10 mouse cellular contexts compared by ENCODE assay signal in the genomic region with DNA sequence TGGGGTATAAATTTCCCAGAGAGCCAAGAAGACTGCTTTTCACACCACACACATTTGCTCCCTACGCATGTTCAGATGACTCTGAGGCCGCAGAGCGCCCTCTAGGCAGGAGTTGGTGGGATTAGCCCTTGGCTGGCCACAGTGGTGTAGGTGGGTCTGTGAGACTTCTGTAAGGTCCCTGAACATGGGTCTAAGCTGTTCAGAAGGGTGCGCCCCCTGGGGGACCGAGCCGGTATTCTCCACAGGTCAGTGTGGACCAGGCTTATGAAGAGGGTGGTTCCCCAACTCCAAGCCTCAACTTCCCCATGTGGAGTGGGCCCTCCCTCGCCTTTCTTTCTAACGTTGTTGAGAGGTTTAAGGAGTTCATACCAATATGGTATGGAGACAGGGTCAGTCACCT. TPM values are rescaled to one million over a fixed set of nuclear protein-coding genes. Genes with fewer than 3 reads are reported as not detected.
DNase-seq lines count a peak whose midpoint lies in the region; ATAC-seq and TF ChIP-seq lines count a peak whose summit lies in the region.
"Had no signal": no experiment of that assay in that cellular context is flagged by ENCODE, and none has a peak within 500 bp of the region (broad histone marks: within the 10 kb centered on the region; RNA-seq: fewer than 3 reads in every experiment).

No protein-coding gene starts in this region.

- no peak for ATAC-seq in heart, embryonic 13.5 days (ENCODE audit: extremely low read depth, insufficient number of reproducible peaks, low FRiP score, low TSS enrichment)
- ATAC-seq in liver, embryonic 13.5 days (ENCODE audit: low read depth) = peak; percentile 43; the same call in 1 of the 2 replicates

- H3K27me3 ChIP-seq in heart, embryonic 13.5 days (replicated peaks) = peaks cover 20% of the 10 kb centered on the region
- H3K27me3 ChIP-seq in liver, embryonic 13.5 days = peaks cover 6% of the 10 kb centered on the region; the same call in 1 of the 2 replicates
- H3K27me3 ChIP-seq: embryonic facial prominence, embryonic 12.5 days; limb, embryonic 15.5 days had no signal

- no peak overlapping the region for H3K4me3 ChIP-seq in heart, embryonic 13.5 days
- H3K4me3 ChIP-seq in bone marrow macrophage, adult 2 months (ENCODE audit: insufficient read depth, low read length) = no peak overlapping the region
- H3K4me3 ChIP-seq in liver, embryonic 13.5 days (replicated peaks) = no peak overlapping the region
- H3K4me3 ChIP-seq: embryonic facial prominence, embryonic 12.5 days; limb, embryonic 15.5 days had no signal

- TF ChIP-seq POLR2A in bone marrow macrophage, adult 2 months (IDR thresholded peaks at IDR 0.05; ENCODE audit: borderline replicate concordance, low read depth, low read length) = no peak

- 0 out of 2 replicates have a peak overlapping the region, but pooled peaks have one; percentile 56 for H3K4me2 ChIP-seq in heart, embryonic 13.5 days
- no peak overlapping the region for H3K4me2 ChIP-seq in liver, embryonic 13.5 days
- H3K4me2 ChIP-seq: embryonic facial prominence, embryonic 12.5 days; limb, embryonic 15.5 days had no signal

- no peaks in the 10 kb centered on the region for H3K9me3 ChIP-seq in heart, embryonic 13.5 days
- H3K9me3 ChIP-seq in liver, embryonic 13.5 days (replicated peaks) = no peaks in the 10 kb centered on the region
- H3K9me3 ChIP-seq: embryonic facial prominence, embryonic 12.5 days; limb, embryonic 15.5 days had no signal

- H3K27ac ChIP-seq in heart, embryonic 13.5 days (replicated peaks) = peak overlapping the region; percentile 50; the same call in 1 of the 2 replicates
- no peak overlapping the region for H3K27ac ChIP-seq in bone marrow macrophage, adult 2 months (ENCODE audit: insufficient read depth, low read depth, low read length)
- no peak overlapping the region for H3K27ac ChIP-seq in liver, embryonic 13.5 days
- H3K27ac ChIP-seq: embryonic facial prominence, embryonic 12.5 days had no signal

- peak; percentile 46 for TF ChIP-seq CTCF in bone marrow macrophage, adult 2 months (IDR thresholded peaks at IDR 0.05; ENCODE audit: low read depth, low read length)

- H3K9ac ChIP-seq in heart, embryonic 13.5 days = no peak overlapping the region
- no peak overlapping the region for H3K9ac ChIP-seq in liver, embryonic 13.5 days
- H3K9ac ChIP-seq: embryonic facial prominence, embryonic 12.5 days; limb, embryonic 15.5 days had no signal

- H3K4me1 ChIP-seq in heart, embryonic 13.5 days = peaks cover 40% of the 10 kb centered on the region
- H3K4me1 ChIP-seq in bone marrow macrophage, adult 2 months (ENCODE audit: control insufficient read depth, insufficient read depth, low read length) = no peaks in the 10 kb centered on the region
- no peaks in the 10 kb centered on the region for H3K4me1 ChIP-seq in liver, embryonic 13.5 days (replicated peaks)

- WGBS in heart, embryonic 13.5 days = 42% methylated on average over 8 of the region's 8 CpGs
- WGBS in liver, embryonic 13.5 days (ENCODE audit: insufficient replicate concordance) = 26% methylated on average over 8 of the region's 8 CpGs

- H3K36me3 ChIP-seq in heart, embryonic 13.5 days = no peaks in the 10 kb centered on the region
- no peaks in the 10 kb centered on the region for H3K36me3 ChIP-seq in liver, embryonic 13.5 days
- H3K36me3 ChIP-seq: embryonic facial prominence, embryonic 12.5 days; limb, embryonic 15.5 days had no signal

- no peak for DNase-seq in heart, adult 8-10 months (ENCODE audit: low spot score)
- peak; percentile 60 to 72 for DNase-seq in CD8-positive naive resting alpha-beta T cell, adult 2 months (ENCODE audit: low read depth in 2 of 2, low spot score in 2 of 2)
- DNase-seq in induced T-regulatory cell, adult 2 months (ENCODE audit: low read depth) = peak; percentile 64
- peak; percentile 40 for DNase-seq in liver, embryonic 13.5 days
- peak; percentile 57 for DNase-seq in right cerebral cortex, postnatal 14 days
- DNase-seq in urinary bladder, postnatal 4 days (ENCODE audit: low spot score in 2 of 2) = no peak

RNA-seq across cellular contexts. Expression of a gene that starts 59.3 kb away (rescaled TPM):
- 9.4 and 10.9 TPM in 2 replicates for polyA plus RNA-seq in heart, embryonic 13.5 days (2015; fragmentation: Nextera tagmentation; extraction: Ambion mirVana)
- total RNA-seq in heart, adult 8-10 months (2022) = 100 to 1,000 TPM; 124 to 170 (median 134) TPM
- 147 and 173 TPM in 2 replicates for polyA plus RNA-seq in bone marrow macrophage, adult 2 months (2012; ENCODE audit: insufficient read depth, insufficient read length, missing spikeins)
- 5.3 and 7.0 TPM in 2 replicates for polyA plus RNA-seq in liver, embryonic 13.5 days (2015; fragmentation: Nextera tagmentation; extraction: Ambion mirVana)

Comparison
In these comparisons a context has a peak if more than half of its experiments do, and no peak if none do; other contexts are left out.
1. DNase-seq: peak in CD8-positive naive resting alpha-beta T cell, adult 2 months (2 of 2), induced T-regulatory cell, adult 2 months (single experiment), liver, embryonic 13.5 days (single experiment) and right cerebral cortex, postnatal 14 days (single experiment); none in heart, adult 8-10 months (single experiment) and urinary bladder, postnatal 4 days (0 of 2).
2. RNA of a gene that starts 59.3 kb away (polyA plus RNA-seq): 147 to 173 TPM in bone marrow macrophage, adult 2 months; 9.4 to 10.9 TPM in heart, embryonic 13.5 days and 5.3 to 7.0 TPM in liver, embryonic 13.5 days; every median in the first group is over 10 times any median in the second.